Mouse (Mus musculus): ENCODE results near the gene Kmt2b. TPM values are rescaled to one million over a fixed set of nuclear protein-coding genes. Genes with fewer than 3 reads are reported as not detected.

The Kmt2b gene
- total RNA-seq, 2 experiments from 2014 or later: 22.6 to 26.9 TPM

GRCm38 (mm10) chr7:30579950-30580349 lies 8.6 kb downstream of the Kmt2b start:
- intact Hi-C loops (cut with DNase I): no loop called here
- no peak for DNase-seq

GRCm38 (mm10) chr7:30572969-30573368 lies 15.6 kb downstream of the Kmt2b start:
- DNase-seq: peak; percentile 49 to 70
- intact Hi-C loops (cut with DNase I): no loop called here

GRCm38 (mm10) chr7:30572389-30572788 lies 16.1 kb downstream of the Kmt2b start:
- intact Hi-C loops (cut with DNase I): no loop called here
- no peak for DNase-seq

GRCm38 (mm10) chr7:30567555-30567954 lies 21.0 kb downstream of the Kmt2b start:
- DNase-seq: no peak
- intact Hi-C loops (cut with DNase I): no loop called here

- intact Hi-C loops (cut with DNase I): no loop called here
- no peak for DNase-seq
Measured at GRCm38 (mm10) chr7:30566033-30566432, 22.5 kb downstream of the Kmt2b start.

GRCm38 (mm10) chr7:30564970-30565571 lies 23.5 kb downstream of the Kmt2b start, which contains the start of gene Igflr1:
Gene Igflr1, plus strand, starts transcription at chr7:30565427.
- DNase-seq: no peak
- intact Hi-C loops (cut with DNase I): loop anchor here (1.0 to 2.0 kb wide), 2 partner anchors 18 to 23 kb away; partner anchors contain the start of gene Kmt2b

- DNase-seq: no peak
- intact Hi-C loops (cut with DNase I): loop anchor here (1.0 to 2.0 kb wide), 2 partner anchors 19 to 24 kb away; partner anchors contain the start of gene Kmt2b
Measured at GRCm38 (mm10) chr7:30563906-30564280, 24.6 kb downstream of the Kmt2b start.

GRCm38 (mm10) chr7:30563117-30563905 lies 25.2 kb downstream of the Kmt2b start, which contains the start of the genes U2af1l4, Gm49396 and Psenen:
Gene U2af1l4, plus strand, starts transcription at chr7:30563301.
Gene Gm49396, plus strand, starts transcription at chr7:30563344.
Gene Psenen, minus strand, starts transcription at chr7:30563627.
- intact Hi-C loops (cut with DNase I): no loop called here
- DNase-seq: peak; percentile 96

GRCm38 (mm10) chr7:30562526-30563116 lies 25.9 kb downstream of the Kmt2b start:
- DNase-seq: no peak
- intact Hi-C loops (cut with DNase I): no loop called here

- intact Hi-C loops (cut with DNase I): no loop called here
- DNase-seq: no peak
Measured at GRCm38 (mm10) chr7:30560296-30560695, 28.2 kb downstream of the Kmt2b start.

GRCm38 (mm10) chr7:30559443-30559954 lies 29.0 kb downstream of the Kmt2b start, which contains the start of gene Lin37:
Gene Lin37, minus strand, starts transcription at chr7:30559838.
- DNase-seq: peak; percentile 94
- intact Hi-C loops (cut with DNase I): no loop called here

GRCm38 (mm10) chr7:30558656-30559442 lies 29.7 kb downstream of the Kmt2b start:
- intact Hi-C loops (cut with DNase I): no loop called here
- DNase-seq: no peak

- intact Hi-C loops (cut with DNase I): no loop called here
- no peak for DNase-seq
Measured at GRCm38 (mm10) chr7:30557901-30558514, 30.5 kb downstream of the Kmt2b start.

GRCm38 (mm10) chr7:30556894-30557536 lies 31.5 kb downstream of the Kmt2b start:
- DNase-seq: no peak
- intact Hi-C loops (cut with DNase I): no loop called here

- intact Hi-C loops (cut with DNase I): loop anchor here (5.0 kb wide), 1 partner anchor 62 kb away; the partner anchor contains the start of gene Prodh2
- DNase-seq: no peak
Measured at GRCm38 (mm10) chr7:30553810-30554584, 34.5 kb downstream of the Kmt2b start.

- DNase-seq: peak; percentile 73 to 81
- intact Hi-C loops (cut with DNase I): loop anchor here (5.0 kb wide), 1 partner anchor 61 kb away; the partner anchor contains the start of gene Prodh2
Measured at GRCm38 (mm10) chr7:30553021-30553589, 35.4 kb downstream of the Kmt2b start.

GRCm38 (mm10) chr7:30552102-30553020 lies 36.2 kb downstream of the Kmt2b start, which contains the start of the genes Hspb6 and Proser3:
Gene Hspb6, plus strand, starts transcription at chr7:30552178.
Gene Proser3, minus strand, starts transcription at chr7:30552299.
- intact Hi-C loops (cut with DNase I): loop anchor here (5.0 kb wide), 1 partner anchor 60 kb away; the partner anchor contains the start of gene Prodh2
- peak; percentile 95 to 96 for DNase-seq
